Mouse (Mus musculus): ENCODE results near the gene Trir.

Gene Trir

DNA sequence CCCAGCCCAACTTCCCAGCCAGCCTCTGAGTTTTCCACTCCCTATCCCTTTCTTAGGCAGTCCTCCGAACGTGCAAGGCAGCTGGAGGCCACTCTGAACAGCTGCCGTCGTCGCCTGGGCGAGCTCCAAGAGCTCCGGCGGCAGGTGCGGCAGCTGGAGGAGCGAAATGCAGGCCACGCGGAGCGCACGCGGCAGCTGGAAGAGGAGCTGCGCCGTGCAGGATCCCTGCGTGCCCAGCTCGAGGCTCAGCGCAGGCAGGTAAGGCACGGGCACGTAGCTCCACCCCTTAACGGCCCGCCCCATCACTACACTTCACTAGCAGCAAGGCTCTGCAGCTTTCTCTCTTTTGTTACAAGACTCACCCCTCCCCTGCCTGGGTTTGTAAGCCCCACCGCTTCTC, 30.9 kb upstream of the Trir start:
- no peak for DNase-seq

DNA sequence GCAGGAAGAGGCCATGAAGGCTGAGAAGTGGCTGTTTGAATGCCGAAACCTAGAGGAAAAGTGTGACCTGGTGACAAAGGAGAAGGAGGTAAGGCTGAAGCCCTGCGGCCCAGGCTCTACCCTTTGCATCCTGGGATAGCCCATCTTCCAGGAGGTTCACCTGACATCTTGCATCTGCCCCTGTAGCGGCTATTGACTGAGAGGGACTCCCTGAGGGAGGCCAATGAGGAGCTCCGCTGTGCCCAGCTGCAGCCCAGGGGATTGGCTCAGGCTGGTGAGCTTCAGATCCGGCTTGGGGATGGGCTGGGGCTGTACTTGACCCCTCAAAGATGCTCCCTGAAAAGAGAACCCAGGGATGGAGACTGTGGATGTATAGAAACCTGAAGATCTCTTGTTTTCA, 29.6 kb upstream of the Trir start:
- no peak for DNase-seq

DNA sequence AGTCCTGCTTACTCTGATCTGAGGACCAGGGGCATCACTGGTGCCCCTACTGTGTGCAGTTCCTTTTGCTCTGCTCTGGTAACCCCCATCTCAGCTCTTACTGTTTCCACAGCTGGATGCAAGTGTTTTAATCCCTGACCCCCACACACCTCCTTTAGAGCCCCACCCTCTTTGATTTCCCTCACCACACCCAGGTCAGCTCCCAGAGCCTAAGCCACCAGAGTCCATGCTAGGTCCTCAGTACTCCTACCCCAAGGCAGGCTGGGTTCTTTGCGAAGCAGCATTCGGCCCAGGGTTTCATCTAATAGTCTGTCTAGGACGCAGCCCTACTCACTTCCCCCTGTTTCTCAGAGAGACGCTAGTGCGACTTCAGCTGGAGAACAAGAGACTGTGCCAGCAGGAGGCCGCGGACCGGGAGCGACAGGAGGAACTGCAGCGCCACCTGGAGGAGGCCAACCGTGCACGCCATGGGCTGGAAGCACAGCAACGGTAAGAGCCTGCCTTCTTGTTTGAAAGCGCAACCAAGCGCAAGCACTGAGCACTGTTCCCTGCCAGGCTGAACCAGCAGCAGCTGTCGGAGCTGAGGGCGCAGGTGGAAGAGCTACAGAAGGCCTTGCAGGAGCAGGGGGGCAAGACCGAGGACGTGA, 28.9 kb upstream of the Trir start:
- DNase-seq, result peak; percentile 95

DNA sequence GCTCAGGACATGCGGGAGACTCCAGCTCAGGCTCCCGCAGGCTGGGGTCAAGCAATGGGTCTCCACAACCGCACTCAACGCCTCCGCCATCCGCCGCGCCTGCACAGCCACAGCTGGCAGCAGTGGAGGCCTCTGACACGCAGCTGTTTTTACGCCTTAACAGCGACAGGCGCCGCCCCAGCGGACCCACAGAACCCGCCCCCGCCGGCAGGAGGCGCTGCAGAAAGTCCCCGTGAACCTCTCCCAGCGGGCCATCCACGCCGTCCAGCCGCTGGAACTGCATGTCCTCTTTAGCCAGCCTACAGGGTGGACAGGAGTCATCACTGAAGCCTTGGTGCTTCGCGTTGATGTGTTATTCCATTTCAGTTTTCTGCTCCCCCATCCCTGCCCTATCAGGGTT, 18.9 kb upstream of the Trir start:
- DNase-seq, result peak; percentile 47

DNA sequence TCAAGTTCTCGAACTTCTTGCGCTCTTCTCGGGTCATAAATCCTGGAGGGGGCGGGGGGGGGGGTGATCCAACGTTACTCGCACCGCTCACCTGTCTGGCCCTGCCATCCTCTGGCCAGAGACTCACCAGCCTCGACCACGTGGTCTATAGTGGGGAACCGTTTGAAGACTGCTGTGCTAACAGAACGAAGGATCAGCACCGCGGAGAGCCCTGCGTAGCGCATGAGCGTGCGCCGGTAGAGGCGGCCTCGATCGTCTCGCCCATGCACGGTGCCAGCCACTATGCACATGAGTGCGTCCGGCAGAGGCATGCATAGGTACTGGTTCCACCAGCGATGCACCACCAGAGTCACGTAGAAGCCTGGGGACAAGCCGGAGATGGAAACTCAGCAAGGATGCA, 15.4 kb upstream of the Trir start:
- no peak for DNase-seq

DNA sequence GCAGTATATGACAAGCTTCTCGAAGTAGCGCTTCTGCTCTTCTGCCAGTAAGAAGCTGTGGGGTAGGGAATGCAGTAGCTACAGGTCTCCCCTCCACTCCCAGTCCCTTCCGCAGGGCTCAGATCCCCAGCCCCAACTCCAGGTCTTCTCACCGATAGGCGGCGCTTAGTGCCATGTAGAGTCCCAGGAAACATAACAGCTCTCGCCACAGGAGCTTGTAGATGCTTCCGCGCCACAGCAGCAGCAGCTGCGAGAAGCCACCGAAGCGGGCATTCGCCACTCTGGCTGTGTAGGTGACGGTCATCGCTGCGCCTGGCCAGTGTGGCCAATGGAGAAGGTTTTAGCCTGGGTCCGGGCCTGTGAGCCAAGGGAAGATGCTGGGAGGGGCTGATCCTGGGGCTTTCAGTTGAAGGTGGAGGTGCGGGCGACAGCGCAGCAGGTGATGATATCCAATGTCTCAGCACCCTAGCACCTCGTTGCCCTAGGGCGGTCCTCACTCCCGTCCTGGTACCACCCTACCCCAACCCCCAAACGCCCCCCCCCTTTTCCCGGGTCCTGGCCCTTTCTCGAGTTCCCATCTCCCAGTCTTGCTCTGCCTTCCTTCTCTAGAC, 13.3 kb upstream of the Trir start:
- DNase-seq, result peak; percentile 87

DNA sequence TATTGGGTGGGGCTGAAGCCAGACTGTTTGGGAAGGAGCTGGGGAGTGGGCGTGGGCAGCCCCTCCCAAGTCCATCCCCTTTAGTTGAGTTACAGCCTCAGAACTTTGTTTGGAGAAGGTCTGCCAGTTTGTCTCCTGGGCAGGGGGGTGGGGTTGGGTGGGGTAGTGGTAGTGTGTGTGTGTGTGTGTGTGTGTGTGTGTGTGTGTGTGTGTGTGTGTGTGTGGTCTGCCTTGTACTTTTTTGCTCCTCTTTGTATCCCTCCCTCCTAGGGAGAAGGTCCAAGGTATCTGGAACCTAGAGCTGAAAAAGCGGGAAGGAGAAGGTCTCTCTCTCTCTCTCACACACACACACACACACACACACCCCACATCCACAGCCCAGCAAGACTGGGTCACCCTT, 12.2 kb upstream of the Trir start, which contains the start of gene Best2:
TSS of gene Best2 (minus strand) at position 101 of the 400 bp plus-strand sequence.
- no peak for DNase-seq

DNA sequence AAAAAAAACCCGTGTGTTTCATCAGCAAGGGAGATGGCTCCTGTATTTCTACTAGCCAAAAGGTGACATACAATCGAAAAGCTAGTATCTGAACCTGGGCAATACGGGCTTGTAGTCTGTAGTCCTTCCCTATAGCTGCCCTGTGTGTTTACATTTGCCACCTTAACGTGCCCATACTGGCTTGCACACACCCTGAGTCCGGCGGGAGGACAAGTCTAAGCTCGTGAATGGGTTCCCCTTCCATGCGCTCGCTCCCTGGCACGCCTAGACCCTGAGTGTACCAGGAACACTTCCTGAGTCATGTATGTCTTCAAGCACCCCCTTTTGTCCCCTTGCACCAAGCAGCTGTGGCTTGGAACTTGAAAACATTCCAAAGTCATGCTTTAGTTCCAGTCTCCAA, 9.9 kb upstream of the Trir start:
- DNase-seq, result no peak

DNA sequence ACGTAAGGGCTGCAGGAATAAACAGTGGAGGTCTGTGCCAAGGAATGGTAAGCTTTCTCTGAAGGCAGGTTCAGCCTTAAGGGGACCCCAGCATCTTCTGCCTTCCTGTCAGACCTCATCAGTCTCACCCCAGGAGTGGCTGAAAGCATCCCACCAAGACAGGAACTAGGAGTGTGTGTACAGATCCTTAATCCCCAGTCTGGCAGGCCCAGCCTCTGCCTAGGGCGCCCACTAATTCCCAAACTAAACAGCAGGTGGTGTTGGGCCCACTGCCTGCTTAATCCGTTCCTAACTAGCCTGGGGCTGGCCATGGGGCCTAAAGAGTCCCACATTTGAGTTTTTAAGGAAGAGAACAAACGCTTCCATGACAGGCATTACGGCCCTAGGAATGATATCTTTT, 9.4 kb upstream of the Trir start:
- DNase-seq, result no peak

DNA sequence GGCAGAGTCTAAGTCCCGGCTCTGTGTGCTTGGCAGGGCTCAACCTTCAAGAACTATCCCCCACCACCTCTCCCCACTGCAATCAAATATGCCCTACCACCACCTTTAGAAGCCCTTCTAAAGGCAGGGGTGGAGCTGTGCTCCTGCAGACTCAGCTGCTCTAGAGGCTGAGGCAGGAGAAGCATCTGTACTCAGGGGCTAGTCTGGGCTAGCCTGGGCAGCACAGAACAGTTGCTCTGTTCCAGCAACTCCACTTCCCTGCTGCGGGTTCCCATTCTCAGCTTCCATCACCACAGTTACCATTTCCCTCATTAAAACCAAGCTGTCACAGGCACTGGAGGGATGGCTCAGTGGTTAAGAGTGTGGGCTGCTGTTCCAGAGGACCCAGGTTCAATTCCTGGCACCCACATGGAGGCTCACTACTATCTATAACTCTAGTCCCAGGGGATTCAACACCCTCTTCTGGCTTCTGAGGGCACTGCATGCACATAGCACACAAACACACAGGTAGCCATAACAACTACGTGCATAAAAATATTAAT, 5.0 kb upstream of the Trir start:
- DNase-seq, result no peak

DNA sequence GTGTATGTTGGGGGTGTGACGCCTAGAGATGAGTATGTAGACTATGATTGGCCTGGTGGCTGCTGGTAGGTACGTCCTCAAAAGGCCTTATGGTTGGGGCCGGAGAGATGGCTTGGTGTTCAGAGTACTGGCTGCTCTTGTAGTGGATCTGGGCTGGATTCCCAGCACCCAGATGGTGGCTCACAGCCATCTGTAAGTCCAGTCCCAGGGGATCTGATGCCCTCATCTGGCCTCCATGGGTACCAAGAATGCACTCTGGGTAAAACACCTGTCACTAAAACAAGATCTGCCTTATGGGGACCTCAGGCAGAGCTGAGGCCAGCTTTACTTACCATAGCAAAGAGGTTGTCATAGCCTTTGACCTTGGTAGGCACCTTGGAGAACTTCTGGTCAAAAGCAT, 2.8 kb upstream of the Trir start:
- DNase-seq, result no peak

DNA sequence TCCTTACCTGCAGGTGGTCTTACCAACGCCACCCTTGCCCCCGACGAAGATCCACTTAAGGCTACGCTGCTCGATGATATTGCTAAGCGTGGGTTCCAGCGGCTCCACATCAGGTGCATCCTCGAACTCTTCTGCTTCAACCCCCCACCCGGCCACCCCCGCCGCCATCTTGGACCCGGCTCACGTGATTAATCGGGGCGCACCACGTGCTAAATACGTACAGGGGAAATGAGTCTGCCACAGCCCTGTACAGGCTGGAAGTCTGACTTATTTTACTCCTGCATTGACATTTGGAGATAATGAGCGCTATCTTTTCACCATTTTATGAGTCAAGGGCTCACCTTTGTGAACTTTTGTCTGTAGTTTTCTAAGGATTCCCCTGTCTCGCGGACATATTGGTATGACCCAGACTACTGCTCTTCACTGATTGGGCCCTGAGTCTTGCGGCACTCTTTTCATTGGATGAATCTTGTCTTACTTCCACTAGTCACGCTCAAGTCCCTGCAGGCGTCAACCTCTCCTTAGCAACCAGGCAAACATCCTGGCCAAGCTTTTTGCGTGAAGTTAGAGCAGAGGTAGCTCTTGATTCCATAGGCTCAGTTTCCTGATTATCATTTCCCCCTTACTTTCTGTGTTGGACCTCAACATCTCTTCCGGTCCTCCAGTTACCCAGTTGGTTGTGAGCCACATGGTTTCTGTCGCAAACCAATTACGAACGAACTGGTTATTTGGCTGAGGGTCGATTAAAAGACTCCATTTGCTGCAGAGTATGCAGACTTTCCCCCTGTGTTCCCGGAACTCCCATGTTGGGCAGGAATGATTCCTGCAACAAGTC, 1.3 kb upstream of the Trir start, which contains the start of gene Asna1:
TSS of gene Asna1 (minus strand) at position 184 of the 835 bp plus-strand sequence.
- peak; percentile 84 for DNase-seq

DNA sequence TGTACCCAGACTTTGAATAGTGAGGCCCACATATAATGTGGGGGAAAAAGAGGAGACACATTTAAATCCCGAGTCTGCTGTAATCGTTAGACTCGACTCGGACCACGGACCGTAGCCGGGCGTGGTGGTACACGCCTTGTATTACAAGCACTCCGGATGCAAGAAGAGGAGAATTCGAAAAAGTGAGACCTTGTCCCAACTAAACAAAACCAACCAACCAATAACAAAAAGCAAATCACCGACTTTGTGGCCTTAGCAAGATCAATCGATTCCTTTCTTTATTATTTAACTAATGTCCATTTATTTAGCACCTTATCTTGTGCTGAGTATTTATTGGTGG, 863 bp downstream of the Trir start:
- DNase-seq, result no peak

DNA sequence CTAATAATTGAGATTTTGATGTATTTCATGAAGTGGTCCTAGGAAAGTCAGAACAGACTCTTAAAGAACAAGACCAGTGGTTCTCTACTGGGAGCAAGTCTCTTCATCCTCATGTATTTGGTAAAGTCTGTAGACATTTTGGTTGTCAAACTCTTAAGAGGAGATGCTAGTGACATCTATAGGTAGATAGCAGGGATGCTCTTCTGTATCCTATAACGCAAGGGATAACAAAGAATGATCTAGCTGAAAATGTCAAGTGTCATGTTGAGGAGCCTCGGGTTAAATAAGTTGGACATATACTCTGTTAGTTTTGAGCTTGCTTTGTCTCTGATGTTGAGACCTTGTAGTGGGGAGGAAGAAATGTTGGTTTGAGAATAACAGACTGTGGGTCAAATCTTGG, 1.3 kb downstream of the Trir start:
- DNase-seq, result no peak

DNA sequence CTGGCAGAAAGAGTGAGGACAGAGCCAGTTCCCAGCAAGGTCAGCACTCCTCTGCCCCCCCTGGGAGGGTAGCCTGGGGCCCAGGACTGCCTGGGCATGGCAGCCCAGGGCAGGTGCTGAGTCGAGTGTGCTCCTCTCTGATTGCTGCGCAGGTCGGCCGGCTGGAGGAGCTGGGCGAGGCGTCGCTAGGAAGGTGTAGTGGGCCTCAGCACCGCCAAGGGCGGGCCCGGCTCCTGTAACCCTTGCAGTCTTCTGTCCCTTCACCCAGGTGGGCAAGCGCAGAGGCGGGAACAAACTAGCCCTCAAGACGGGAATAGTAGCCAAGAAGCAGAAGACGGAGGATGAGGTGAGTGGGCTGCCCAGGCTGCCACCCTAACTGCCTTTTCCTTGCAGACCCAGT, 2.6 kb downstream of the Trir start:
- no peak for DNase-seq

DNA sequence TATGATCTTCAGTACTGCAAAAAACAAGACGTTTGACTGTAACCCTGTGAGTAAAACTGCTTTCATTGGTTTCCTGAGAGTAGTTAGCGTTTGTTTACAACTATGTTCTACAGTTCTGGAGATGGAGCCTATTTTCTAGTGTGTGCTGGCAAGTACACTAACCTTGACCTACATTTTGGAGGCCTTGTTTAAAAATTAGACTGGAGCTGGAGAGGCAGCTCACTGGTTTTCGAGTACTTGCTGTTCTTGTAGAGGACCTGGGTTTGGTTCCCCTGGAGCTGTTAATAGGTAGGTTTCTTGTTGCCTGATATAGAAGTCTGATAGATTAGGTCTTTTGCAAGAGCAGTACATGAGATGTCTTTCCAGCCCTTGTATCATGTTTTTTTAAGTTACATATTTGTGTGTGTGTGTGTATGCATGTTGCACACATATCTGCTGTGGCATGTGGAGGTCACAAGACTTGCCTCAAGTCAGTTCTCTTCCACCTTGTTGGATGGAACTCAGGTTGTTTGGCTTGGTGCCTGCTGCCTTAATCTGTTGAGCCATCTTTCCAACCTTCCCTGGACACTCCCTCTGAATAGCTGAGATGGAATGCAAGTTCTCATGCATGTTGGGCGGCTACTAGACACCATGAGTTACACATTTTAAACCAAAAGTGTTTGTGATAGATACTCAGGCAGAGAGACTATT, 6.1 kb downstream of the Trir start:
- DNase-seq, result no peak

DNA sequence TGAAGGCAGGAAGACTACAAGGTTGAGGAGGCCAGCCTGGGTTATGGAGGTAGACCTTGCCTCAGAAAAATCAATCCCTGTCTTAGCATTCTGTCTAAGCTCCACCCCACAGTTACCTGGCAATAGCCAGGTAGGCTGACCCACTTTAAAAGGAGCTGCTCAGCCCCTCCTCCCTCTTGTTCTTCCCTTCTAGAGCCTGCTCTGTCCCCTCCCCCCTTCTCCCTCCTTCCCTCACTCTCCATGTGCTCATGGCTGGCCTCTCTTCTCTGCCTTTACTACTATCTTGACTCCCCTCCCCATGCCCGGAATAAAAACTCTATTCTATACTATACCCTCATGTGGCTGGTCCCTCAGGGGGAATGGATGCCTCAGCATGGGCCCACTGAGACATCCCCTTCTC, 7.2 kb downstream of the Trir start:
- no peak for DNase-seq

DNA sequence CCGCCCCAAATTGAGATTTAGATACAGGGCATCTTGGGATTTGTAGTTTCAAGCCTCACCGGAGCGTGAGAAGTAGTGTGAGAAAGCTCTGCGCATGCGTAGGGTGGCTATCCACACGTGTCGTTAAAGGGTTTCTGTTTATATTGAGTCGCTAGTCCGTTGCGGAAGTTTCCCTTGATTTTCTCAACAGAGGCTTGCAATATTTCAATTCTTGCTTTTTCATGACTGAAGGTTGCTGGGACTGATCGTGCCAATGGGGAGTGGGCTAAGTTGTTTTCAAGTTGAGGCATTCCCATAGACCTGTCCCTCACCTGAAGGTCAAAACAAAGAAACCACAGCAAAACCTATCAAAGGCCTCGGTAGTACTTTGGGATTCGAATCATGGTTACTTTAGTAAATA, 8.1 kb downstream of the Trir start:
- peak; percentile 81 for DNase-seq

DNA sequence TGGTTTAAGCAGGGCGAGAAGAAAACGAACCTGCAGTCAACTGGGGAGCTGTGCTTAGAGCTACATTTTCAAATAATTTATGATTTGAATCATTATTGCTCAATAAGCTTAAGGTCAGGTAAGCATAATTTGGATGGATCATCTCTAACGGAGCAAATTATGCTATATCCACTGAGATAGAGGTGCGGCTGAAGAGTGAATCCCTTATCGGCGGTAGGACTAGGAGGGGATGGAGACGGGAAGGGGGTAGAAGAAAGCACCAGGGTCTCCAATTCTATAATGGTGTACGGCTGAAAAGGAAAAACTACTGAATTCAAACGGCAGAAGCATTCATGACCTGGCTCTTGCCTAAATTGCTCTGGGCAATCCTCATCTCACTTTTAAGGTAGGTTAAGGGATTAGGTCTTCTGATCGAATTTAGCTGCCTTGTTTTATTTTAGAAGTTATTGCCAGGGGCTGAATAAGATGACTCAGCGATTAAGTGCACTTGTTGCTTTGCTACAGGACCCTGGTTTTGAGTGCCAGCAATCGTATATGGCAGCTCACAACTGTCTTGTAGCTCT, 8.6 kb downstream of the Trir start:
- DNase-seq, result no peak

DNA sequence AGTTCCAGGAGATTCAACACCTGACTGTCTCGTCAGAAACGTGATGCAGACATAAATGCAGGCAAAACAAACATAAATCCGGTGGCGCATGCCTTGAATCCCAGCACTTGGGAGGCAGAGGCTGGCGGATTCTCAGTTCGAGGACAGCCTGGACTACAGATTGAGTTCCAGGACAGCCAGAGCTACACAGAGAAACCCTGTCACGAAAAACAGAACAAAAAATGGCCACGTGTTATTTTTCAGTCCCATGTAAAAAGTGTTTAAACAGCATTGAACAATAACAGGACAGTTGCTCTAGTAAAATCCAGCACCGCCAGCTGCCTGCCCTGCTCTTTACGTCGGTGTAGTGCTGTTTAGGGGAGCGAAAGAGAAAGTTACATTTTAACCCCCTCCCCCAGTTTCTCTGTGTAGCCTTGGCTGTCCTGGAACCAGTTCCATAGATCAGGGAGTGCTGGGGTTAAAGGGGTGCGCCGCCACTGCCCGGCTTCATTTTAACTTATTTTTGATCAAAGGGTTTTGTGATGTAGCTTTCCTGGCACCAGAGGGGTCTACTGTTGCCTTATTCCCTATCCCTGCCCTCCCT, 9.2 kb downstream of the Trir start:
- DNase-seq, result peak; percentile 27

DNA sequence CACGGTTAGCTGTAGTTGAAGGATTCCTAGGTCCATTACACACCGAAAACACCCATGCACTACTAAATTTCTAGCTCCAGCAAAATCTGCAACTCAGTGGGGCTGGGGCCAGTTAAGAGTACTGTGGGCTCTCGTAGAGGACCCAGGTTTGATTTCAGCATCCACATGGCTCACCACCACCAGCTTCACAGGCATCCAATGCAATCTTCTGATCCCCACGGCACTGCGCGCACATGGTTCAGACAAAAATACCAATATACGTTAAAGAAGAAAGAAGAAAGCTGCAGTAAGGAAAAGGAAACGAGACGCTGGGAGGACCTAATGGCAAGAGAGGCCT, 9.7 kb downstream of the Trir start:
- no peak for DNase-seq

DNA sequence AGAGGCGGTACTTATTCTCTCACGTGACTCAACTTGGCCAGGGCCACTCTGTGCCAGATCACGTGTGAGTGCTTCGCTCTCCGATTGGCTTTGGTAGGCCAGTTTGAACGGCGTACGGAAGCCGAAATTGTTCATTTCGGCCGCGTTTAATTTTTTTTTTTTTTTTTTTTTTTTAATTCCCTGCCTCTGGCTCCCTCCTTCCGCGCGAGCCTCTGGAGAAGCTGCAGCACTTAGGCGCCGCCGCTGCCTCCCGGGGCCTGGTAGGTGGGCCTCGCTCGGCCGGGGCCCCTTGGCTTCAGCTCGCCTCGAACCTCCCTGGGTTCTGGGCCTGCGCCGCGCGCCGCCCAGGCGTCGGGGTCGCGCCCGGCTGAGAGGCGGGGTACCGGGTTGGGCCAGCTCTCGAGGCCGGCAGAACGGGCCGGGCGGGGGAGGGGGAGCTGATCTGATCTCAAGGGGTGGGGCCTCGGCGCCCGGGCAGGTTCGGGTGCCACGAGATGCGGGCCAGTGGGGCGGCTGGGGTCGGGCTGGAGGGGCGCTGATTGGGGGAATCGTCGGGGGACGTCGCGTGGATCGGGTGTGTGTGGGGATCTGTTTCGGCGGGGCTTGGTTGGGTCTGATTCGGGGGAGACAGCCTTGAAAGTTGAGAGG, 10.2 kb downstream of the Trir start, which contains the start of gene Tnpo2:
TSS of gene Tnpo2 (plus strand) at position 198 of the 648 bp plus-strand sequence.
- peak; percentile 83 for DNase-seq

Data from thymus, postnatal 25 days (tissue).